Mouse (Mus musculus): ENCODE results near the gene Gm20388. TPM values are rescaled to one million over a fixed set of nuclear protein-coding genes. Genes with fewer than 3 reads are reported as not detected.

The Gm20388 gene
- polyA plus RNA-seq, 1 experiment from 2014 or later, result not detected

- peak overlapping the region; percentile 83 for H3K27ac ChIP-seq (ENCODE audit: low read depth, low read length)
- H3K36me3 ChIP-seq (ENCODE audit: control insufficient read depth, insufficient read depth, low read length), result no peaks in the 10 kb centered on the region
- no peaks in the 10 kb centered on the region for H3K27me3 ChIP-seq (ENCODE audit: control insufficient read depth, insufficient read depth, low read length)
- peak overlapping the region; percentile 71 for H3K4me3 ChIP-seq (ENCODE audit: low read length)
- peak overlapping the region; percentile 80 for H3K4me2 ChIP-seq (replicated peaks; ENCODE audit: low read depth, low read length)
- no peaks in the 10 kb centered on the region for H3K9me3 ChIP-seq (ENCODE audit: control insufficient read depth, low read length)
- peaks cover 8% of the 10 kb centered on the region for H3K4me1 ChIP-seq (ENCODE audit: control insufficient read depth, insufficient read depth, low read length)
- peak; percentile 37 for ATAC-seq (ENCODE audit: low FRiP score, low TSS enrichment)
- WGBS, result 3% methylated on average over 20 of the region's 20 CpGs
- peak overlapping the region; percentile 53; the same call in 1 of the 2 replicates for H3K9ac ChIP-seq (ENCODE audit: low read depth, low read length)
Observed at GRCm38 (mm10) chr8:122610612-122611277, 2700.1 kb downstream of the Gm20388 start.

DNA sequence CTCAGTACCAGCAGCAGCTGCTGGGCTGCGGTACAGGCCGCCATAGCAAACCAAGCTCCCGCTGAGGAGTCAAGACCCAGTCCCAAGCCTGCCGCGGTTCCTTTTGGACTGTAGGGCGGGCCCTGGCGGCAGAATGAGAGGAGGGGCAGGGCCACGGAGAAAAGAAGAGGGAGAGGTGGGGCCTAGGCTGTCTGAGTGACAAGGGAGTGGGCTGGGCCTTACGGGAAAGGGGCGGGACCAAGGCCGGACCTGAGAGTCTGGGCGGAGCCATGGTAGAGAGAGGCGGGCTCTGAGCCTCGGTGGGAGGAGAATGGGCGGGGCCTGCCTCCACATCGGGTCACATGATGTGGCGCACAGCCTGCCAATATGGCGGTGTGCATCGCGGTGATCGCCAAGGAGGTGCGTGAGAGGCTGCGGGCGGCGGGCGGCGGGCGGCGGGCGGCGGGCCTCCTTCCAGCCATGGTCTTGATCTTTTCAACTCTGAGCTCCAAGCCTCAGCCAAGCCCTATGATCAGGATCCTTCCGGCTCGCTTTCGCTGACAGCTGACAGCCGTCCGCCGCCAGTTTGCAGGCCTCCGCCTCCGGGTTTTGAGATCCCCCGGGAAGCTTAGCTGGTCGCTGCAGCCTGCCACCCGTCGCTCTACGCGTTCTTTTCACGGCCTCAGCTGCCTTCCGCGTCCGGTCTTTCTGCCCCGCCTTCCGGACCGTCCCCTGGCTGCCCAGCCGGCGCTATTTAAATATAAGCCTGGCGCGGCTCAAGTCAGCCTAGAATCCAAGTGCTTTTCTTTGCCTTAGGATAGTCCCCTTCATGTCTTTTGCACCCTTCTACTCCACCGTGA lies 2700.9 kb downstream of the Gm20388 start, which contains the start of the genes Galns and Trappc2l:
Gene Galns (minus strand): TSS at position 169 of the 839 bp plus-strand sequence.
Gene Trappc2l (plus strand): TSS at position 346 of the 839 bp plus-strand sequence.
- ATAC-seq (ENCODE audit: low FRiP score, low TSS enrichment), result peak; percentile 95
- Histone ChIP-seq H3K9ac (ENCODE audit: low read depth, low read length) (peak within 1 kb of the TSS; percentile 64), H3K9me3 (ENCODE audit: control insufficient read depth, low read length) (no peaks in the 10 kb centered on the region), H3K27me3 (ENCODE audit: control insufficient read depth, insufficient read depth, low read length) (no peaks in the 10 kb centered on the region), H3K4me2 (replicated peaks; ENCODE audit: low read depth, low read length) (peak within 1 kb of the TSS; percentile 82), H3K36me3 (ENCODE audit: control insufficient read depth, insufficient read depth, low read length) (no peaks in the 10 kb centered on the region), H3K4me3 (ENCODE audit: low read length) (peak within 1 kb of the TSS; percentile 71), H3K4me1 (ENCODE audit: control insufficient read depth, insufficient read depth, low read length) (peaks cover 8% of the 10 kb centered on the region), H3K27ac (ENCODE audit: low read depth, low read length) (peak within 1 kb of the TSS; percentile 83)
- WGBS, result under 1% methylated on average over 39 of the region's 57 CpGs

- Histone ChIP-seq H3K4me3 (ENCODE audit: low read length) (no peak overlapping the region), H3K9ac (ENCODE audit: low read depth, low read length) (no peak overlapping the region), H3K4me2 (replicated peaks; ENCODE audit: low read depth, low read length) (no peak overlapping the region), H3K36me3 (ENCODE audit: control insufficient read depth, insufficient read depth, low read length) (no peaks in the 10 kb centered on the region), H3K9me3 (ENCODE audit: control insufficient read depth, low read length) (no peaks in the 10 kb centered on the region), H3K27me3 (ENCODE audit: control insufficient read depth, insufficient read depth, low read length) (no peaks in the 10 kb centered on the region), H3K27ac (ENCODE audit: low read depth, low read length) (no peak overlapping the region), H3K4me1 (ENCODE audit: control insufficient read depth, insufficient read depth, low read length) (peaks cover 21% of the 10 kb centered on the region)
- 67% methylated on average over 9 of the region's 9 CpGs for WGBS
- no peak for ATAC-seq (ENCODE audit: low FRiP score, low TSS enrichment)
Observed at GRCm38 (mm10) chr8:122616181-122616905, 2705.7 kb downstream of the Gm20388 start.

DNA sequence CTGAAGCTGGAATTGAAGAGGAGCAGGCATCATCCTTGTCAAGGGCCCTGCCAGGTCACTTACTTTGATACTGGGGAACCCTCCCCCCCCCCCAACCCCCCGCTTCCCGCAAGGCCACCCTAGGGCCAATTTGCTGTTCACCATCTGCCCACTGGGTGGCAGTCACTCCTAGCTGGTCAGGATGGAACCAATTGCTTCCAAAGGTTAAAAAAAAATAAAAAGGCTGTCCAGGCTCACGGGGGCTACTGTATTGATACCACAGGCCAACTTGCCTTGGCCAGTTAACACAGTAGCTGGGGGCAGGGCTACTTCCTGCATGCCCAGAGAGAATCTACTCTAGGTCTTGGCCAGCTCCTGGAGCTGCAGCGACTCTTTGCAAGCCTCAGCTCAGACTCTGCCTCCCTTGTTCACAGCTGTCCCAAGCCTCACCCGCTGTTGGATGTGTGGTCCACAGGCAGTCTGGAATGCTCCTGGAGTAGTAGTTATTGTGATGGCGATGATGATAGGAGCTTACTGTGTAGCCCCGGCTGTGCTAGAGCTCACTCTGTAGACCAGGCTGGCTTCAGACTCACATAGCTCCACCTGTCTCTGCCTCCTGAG lies 2707.4 kb downstream of the Gm20388 start:
- no peak overlapping the region for H3K27ac ChIP-seq (ENCODE audit: low read depth, low read length)
- ATAC-seq (ENCODE audit: low FRiP score, low TSS enrichment), result no peak
- WGBS, result 44% methylated on average over 5 of the region's 7 CpGs

GRCm38 (mm10) chr8:122618660-122619378 lies 2708.2 kb downstream of the Gm20388 start:
- H3K4me2 ChIP-seq (replicated peaks; ENCODE audit: low read depth, low read length), result no peak overlapping the region
- H3K4me1 ChIP-seq (ENCODE audit: control insufficient read depth, insufficient read depth, low read length), result peaks cover 17% of the 10 kb centered on the region
- H3K36me3 ChIP-seq (ENCODE audit: control insufficient read depth, insufficient read depth, low read length), result no peaks in the 10 kb centered on the region
- ATAC-seq (ENCODE audit: low FRiP score, low TSS enrichment), result no peak
- no peak overlapping the region for H3K9ac ChIP-seq (ENCODE audit: low read depth, low read length)
- no peak overlapping the region for H3K27ac ChIP-seq (ENCODE audit: low read depth, low read length)
- no peaks in the 10 kb centered on the region for H3K9me3 ChIP-seq (ENCODE audit: control insufficient read depth, low read length)
- WGBS, result 80% methylated on average over 6 of the region's 6 CpGs
- no peak overlapping the region for H3K4me3 ChIP-seq (ENCODE audit: low read length)
- no peaks in the 10 kb centered on the region for H3K27me3 ChIP-seq (ENCODE audit: control insufficient read depth, insufficient read depth, low read length)

More for the DNA sequence above, 2707.4 kb downstream of the Gm20388 start:
- H3K4me3 ChIP-seq (ENCODE audit: low read length), result no peak overlapping the region
- H3K9me3 ChIP-seq (ENCODE audit: control insufficient read depth, low read length), result no peaks in the 10 kb centered on the region
- no peak overlapping the region for H3K9ac ChIP-seq (ENCODE audit: low read depth, low read length)
- H3K27me3 ChIP-seq (ENCODE audit: control insufficient read depth, insufficient read depth, low read length), result no peaks in the 10 kb centered on the region
- no peak overlapping the region for H3K4me2 ChIP-seq (replicated peaks; ENCODE audit: low read depth, low read length)
- peaks cover 17% of the 10 kb centered on the region for H3K4me1 ChIP-seq (ENCODE audit: control insufficient read depth, insufficient read depth, low read length)
- H3K36me3 ChIP-seq (ENCODE audit: control insufficient read depth, insufficient read depth, low read length), result no peaks in the 10 kb centered on the region

DNA sequence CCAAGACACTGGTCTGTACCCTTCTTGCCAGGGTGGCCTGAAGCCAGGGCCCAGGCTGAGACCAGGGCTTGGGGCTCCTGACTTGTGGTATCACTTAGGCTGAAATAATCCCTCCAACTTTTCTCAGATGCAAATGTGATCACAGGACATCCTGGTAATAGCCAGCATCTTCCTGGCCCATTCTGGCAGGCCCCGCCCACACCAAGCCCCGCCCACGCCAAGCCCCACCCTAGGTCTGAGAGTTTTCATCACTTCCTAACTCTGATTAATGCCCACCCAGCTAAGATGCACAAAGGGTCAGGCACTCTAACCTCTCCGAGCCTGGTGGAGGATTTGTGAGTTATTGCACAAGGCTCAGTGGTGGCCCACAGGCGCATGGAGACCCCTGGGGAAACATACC lies 2709.8 kb downstream of the Gm20388 start:
- 20% methylated on average over 5 of the region's 5 CpGs for WGBS

DNA sequence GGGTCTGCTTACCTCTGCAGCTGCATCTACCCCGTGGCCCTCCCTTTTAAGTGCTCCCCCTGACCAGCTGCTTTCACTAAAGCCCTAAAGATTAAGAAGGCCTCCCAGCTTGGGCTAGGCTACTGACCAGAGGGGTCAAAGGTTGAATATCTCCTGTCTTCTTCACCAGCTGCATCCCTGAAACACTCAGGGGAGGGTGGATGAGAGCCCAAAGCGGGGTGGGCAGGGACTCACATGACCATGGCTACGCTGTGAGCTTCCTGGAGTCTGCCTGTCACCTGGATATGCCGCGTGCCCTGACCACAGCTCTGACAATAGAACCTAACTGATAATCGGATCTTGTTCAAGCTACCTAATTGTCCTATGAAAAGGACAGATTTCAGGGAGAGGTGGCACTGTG lies 2712.1 kb downstream of the Gm20388 start, which contains the start of gene Pabpn1l:
Gene Pabpn1l (minus strand): TSS at position 13 of the 400 bp plus-strand sequence.
- 75% methylated on average over 6 of the region's 6 CpGs for WGBS
- Histone ChIP-seq H3K9ac (ENCODE audit: low read depth, low read length) (no peak within 1 kb of the TSS), H3K36me3 (ENCODE audit: control insufficient read depth, insufficient read depth, low read length) (no peaks in the 10 kb centered on the region), H3K27ac (ENCODE audit: low read depth, low read length) (no peak within 1 kb of the TSS), H3K4me3 (ENCODE audit: low read length) (no peak within 1 kb of the TSS), H3K27me3 (ENCODE audit: control insufficient read depth, insufficient read depth, low read length) (no peaks in the 10 kb centered on the region), H3K4me1 (ENCODE audit: control insufficient read depth, insufficient read depth, low read length) (peaks cover 17% of the 10 kb centered on the region), H3K4me2 (replicated peaks; ENCODE audit: low read depth, low read length) (no peak within 1 kb of the TSS), H3K9me3 (ENCODE audit: control insufficient read depth, low read length) (no peaks in the 10 kb centered on the region)
- no peak for ATAC-seq (ENCODE audit: low FRiP score, low TSS enrichment)

More for the DNA sequence above, 2709.8 kb downstream of the Gm20388 start:
- ATAC-seq (ENCODE audit: low FRiP score, low TSS enrichment), result no peak
- Histone ChIP-seq H3K4me2 (replicated peaks; ENCODE audit: low read depth, low read length) (no peak overlapping the region), H3K9ac (ENCODE audit: low read depth, low read length) (no peak overlapping the region), H3K36me3 (ENCODE audit: control insufficient read depth, insufficient read depth, low read length) (no peaks in the 10 kb centered on the region), H3K27me3 (ENCODE audit: control insufficient read depth, insufficient read depth, low read length) (no peaks in the 10 kb centered on the region), H3K9me3 (ENCODE audit: control insufficient read depth, low read length) (no peaks in the 10 kb centered on the region), H3K4me1 (ENCODE audit: control insufficient read depth, insufficient read depth, low read length) (peaks cover 17% of the 10 kb centered on the region), H3K4me3 (ENCODE audit: low read length) (no peak overlapping the region), H3K27ac (ENCODE audit: low read depth, low read length) (no peak overlapping the region)
